Mouse (Mus musculus) frontal cortex, postnatal 25 days (tissue): ENCODE measurements around the gene Rcor1.

ENCODE experiments used
- DNase-seq, 2 experiments: peaks; one replicate each; pipeline ENCODE4 v3.0.0; 2022; ENCODE audit warnings: low spot score in 2 of 2

Gene Rcor1

GRCm38 (mm10) chr12:111164310-111164751 is 125.2 kb downstream of the Rcor1 start:
- peak; percentile 80 to 81 for DNase-seq

DNA sequence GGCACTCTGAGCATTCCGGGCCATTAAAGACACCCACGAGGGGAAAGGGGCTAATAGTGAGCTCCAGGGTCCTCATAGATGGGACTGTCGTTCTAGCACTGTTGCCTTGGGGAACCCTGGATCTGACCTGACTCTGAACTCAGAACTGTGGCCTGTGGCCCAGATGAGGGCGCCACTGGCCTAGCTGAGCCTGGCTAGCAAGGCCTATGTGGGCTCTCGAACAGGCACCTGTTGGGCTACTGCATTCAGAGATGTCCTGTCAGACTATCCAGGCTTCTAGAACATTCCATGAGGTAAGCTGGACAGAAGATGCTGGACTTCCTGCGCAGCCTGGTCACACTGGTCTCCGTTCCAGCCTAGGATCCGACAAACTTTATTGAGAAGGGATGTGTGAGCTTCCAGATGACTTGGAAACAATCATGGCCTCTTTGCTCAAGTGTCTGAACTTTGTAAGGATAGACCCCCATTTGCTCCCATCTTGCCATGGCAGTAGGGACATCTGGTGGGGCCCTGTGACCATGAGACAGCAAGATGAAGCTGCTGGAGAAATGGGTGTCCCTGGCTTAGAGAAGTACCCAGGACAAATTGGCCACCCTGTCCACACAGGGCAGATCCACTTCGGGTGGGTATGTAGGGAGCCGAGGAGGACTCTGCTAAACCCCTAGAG is 126.1 kb downstream of the Rcor1 start:
- no peak for DNase-seq
